Mouse (Mus musculus) spleen, postnatal 36 days (tissue): ENCODE measurements around the gene Sik3.

Experiments used
- DNase-seq, 2 experiments: peaks; one replicate each; pipeline ENCODE4 v3.0.0; 2022; ENCODE audit warnings: low spot score in 2 of 2, mixed read lengths in 1 of 2

The Sik3 gene

GRCm38 (mm10) chr9:46015831-46016230 lies 3.2 kb downstream of the Sik3 start:
- DNase-seq, result no peak

GRCm38 (mm10) chr9:46016417-46016816 lies 3.8 kb downstream of the Sik3 start:
- DNase-seq, result no peak

GRCm38 (mm10) chr9:46018316-46018715 lies 5.7 kb downstream of the Sik3 start:
- no peak for DNase-seq

GRCm38 (mm10) chr9:46019975-46020374 lies 7.4 kb downstream of the Sik3 start:
- DNase-seq, result no peak

- DNase-seq, result no peak
Observed at GRCm38 (mm10) chr9:46023591-46023990, 11.0 kb downstream of the Sik3 start.

GRCm38 (mm10) chr9:46026058-46026849 lies 13.6 kb downstream of the Sik3 start:
- DNase-seq, result no peak

- no peak for DNase-seq
Observed at GRCm38 (mm10) chr9:46027994-46028393, 15.4 kb downstream of the Sik3 start.

- no peak for DNase-seq
Observed at GRCm38 (mm10) chr9:46029534-46029933, 16.9 kb downstream of the Sik3 start.

GRCm38 (mm10) chr9:46030184-46030583 lies 17.6 kb downstream of the Sik3 start:
- no peak for DNase-seq

GRCm38 (mm10) chr9:46030968-46031367 lies 18.3 kb downstream of the Sik3 start:
- no peak for DNase-seq

- DNase-seq, result no peak
Observed at GRCm38 (mm10) chr9:46032190-46032589, 19.6 kb downstream of the Sik3 start.

GRCm38 (mm10) chr9:46033058-46033457 lies 20.4 kb downstream of the Sik3 start:
- no peak for DNase-seq

- DNase-seq, result no peak
Observed at GRCm38 (mm10) chr9:46033862-46034261, 21.2 kb downstream of the Sik3 start.

GRCm38 (mm10) chr9:46035290-46035871 lies 22.8 kb downstream of the Sik3 start:
- DNase-seq, result no peak

- DNase-seq, result no peak
Observed at GRCm38 (mm10) chr9:46036881-46037280, 24.3 kb downstream of the Sik3 start.

- DNase-seq, result no peak
Observed at GRCm38 (mm10) chr9:46038786-46039185, 26.2 kb downstream of the Sik3 start.

GRCm38 (mm10) chr9:46041186-46041585 lies 28.6 kb downstream of the Sik3 start:
- DNase-seq, result no peak

- DNase-seq, result no peak
Observed at GRCm38 (mm10) chr9:46042387-46042786, 29.8 kb downstream of the Sik3 start.

- no peak for DNase-seq
Observed at GRCm38 (mm10) chr9:46043626-46044025, 31.0 kb downstream of the Sik3 start.

GRCm38 (mm10) chr9:46046724-46047517 lies 34.3 kb downstream of the Sik3 start:
- DNase-seq, result no peak

- DNase-seq, result no peak
Observed at GRCm38 (mm10) chr9:46049525-46049924, 36.9 kb downstream of the Sik3 start.

- no peak for DNase-seq
Observed at GRCm38 (mm10) chr9:46050203-46050602, 37.6 kb downstream of the Sik3 start.
